Mouse (Mus musculus): ENCODE results near the gene Erc2.

GRCm38 (mm10) chr14:28192711-28193364, 570.6 kb downstream of the Erc2 start:
- no peak for TF ChIP-seq CTCF (conservative IDR thresholded peaks at IDR 0.05; ENCODE audit: low read length)
- TF ChIP-seq POU5F1 (IDR thresholded peaks at IDR 0.05; ENCODE audit: borderline replicate concordance, low read length): no peak

Data from E14TG2a.4 (cell line).